Mouse (Mus musculus) kidney, embryonic 16.5 days (tissue): ENCODE measurements at regions not wholly inside any gene's neighbourhood (a gene's known extent, or its start where the extent isn't known, plus 50 kb on each side); places are given as distances from the start of the nearest gene placed in this dataset.
A peak's percentile ranks its signal among the peaks of the same experiment; 100 is the strongest.

Experiments used
- ATAC-seq: fragments of 200-750 bp; cut with Nextera tagmentation; 2 replicates; pipeline ENCODE4 v1.8.0; 2017; ENCODE audit warnings: moderate TSS enrichment; ENCODE audit not compliant: low FRiP score, low TSS enrichment
- H3K27ac ChIP-seq: fragments of 300-500 bp; sonication (generic); 2 replicates; pipeline ENCODE4 v1.5.1; 2014; ENCODE audit warnings: low read length
- H3K27me3 ChIP-seq: fragments of 300-500 bp; sonication (generic); 2 replicates; pipeline ENCODE4 v1.6.1; 2014; ENCODE audit warnings: low read length, control low read depth, mixed read lengths; ENCODE audit not compliant: insufficient read depth
- H3K36me3 ChIP-seq: fragments of 300-500 bp; sonication (generic); 2 replicates; pipeline ENCODE4 v1.6.1; 2014; ENCODE audit warnings: low read length, control low read depth, mixed read lengths; ENCODE audit not compliant: insufficient read depth
- H3K4me1 ChIP-seq: fragments of 300-500 bp; sonication (generic); 2 replicates; pipeline ENCODE4 v1.6.1; 2014; ENCODE audit warnings: low read length, control low read depth, mixed read lengths; ENCODE audit not compliant: insufficient read depth
- H3K4me2 ChIP-seq: fragments of 300-500 bp; sonication (generic); replicated peaks from 2 replicates; pipeline ENCODE4 v1.6.1; 2014; ENCODE audit warnings: low read depth, low read length
- H3K4me3 ChIP-seq: fragments of 300-500 bp; sonication (generic); 2 replicates; pipeline ENCODE4 v1.5.1; 2014; ENCODE audit warnings: mild to moderate bottlenecking, low read length
- H3K9ac ChIP-seq: fragments of 300-500 bp; sonication (generic); replicated peaks from 2 replicates; pipeline ENCODE4 v1.6.1; 2014; ENCODE audit warnings: low read length
- H3K9me3 ChIP-seq: fragments of 300-500 bp; sonication (generic); 2 replicates; pipeline ENCODE4 v1.6.1; 2016; ENCODE audit warnings: low read length, control low read depth
- WGBS: fragments of 180-500 bp; shearing (Covaris S2); extraction: QIAGEN DNeasy Blood & Tissue Kit; methylation state at CpG from one replicate; pipeline ENCODE4 v1.1.7; 2014; 5-methylcytosine and 5-hydroxymethylcytosine counted together

DNA sequence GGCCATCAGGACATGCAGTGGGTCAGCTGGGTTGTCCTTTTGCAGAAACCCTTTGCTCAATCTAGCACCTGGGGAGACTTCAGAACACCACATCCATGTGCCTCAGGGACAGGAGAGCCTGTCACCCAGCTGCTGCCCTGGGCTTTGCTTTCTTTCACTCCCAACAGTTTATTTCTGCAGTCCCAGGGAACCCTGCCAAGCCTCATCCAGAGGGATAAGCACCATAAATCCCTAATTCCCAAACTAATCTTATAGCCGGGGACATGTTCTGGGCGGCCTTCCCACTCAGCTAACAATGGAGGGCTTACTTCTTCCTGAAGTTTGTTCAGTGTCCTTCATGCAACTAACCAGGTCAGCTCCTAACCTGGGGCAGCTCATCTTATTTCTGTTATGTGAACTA, 325.0 kb upstream of the Gm5148 start:
- Histone ChIP-seq H3K27me3 (no peaks in the 10 kb centered on the region), H3K4me3 (no peak overlapping the region), H3K36me3 (no peaks in the 10 kb centered on the region), H3K4me1 (peaks cover 36% of the 10 kb centered on the region), H3K9ac (no peak overlapping the region), H3K27ac (peak overlapping the region; percentile 67; the same call in 1 of the 2 replicates), H3K4me2 (no peak overlapping the region), H3K9me3 (no peaks in the 10 kb centered on the region)
- ATAC-seq, result peak; percentile 13; the same call in 1 of the 2 replicates
- WGBS, result 34% methylated on average over 2 of the region's 2 CpGs

DNA sequence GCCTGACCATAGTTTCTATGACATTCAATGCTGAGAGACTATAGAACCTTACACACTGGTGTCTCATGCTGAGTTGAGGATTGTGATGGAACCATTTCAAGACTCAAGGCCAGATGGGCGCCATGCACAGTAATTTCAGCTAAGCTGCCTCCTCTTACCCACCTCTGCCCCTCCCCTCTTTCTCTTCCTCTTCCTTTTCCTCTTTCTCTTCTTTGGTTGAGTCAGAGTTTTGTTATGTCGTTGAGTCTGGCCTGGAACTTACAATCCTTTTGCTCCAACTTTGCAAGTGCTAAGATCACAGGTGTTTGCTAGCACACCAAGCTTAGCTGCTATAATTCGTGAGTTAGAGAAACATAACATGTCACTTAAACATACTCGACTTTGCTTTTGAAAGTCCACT, 323.2 kb upstream of the Gm5148 start:
- no peak for ATAC-seq
- H3K9ac ChIP-seq, result no peak overlapping the region
- no peaks in the 10 kb centered on the region; the same call in 1 of the 2 replicates for H3K27me3 ChIP-seq
- no peaks in the 10 kb centered on the region for H3K36me3 ChIP-seq
- no peak overlapping the region for H3K27ac ChIP-seq
- no peaks in the 10 kb centered on the region for H3K9me3 ChIP-seq
- 79% methylated on average over 4 of the region's 4 CpGs for WGBS
- H3K4me1 ChIP-seq, result peaks cover 45% of the 10 kb centered on the region
- H3K4me2 ChIP-seq, result no peak overlapping the region
- H3K4me3 ChIP-seq, result no peak overlapping the region

DNA sequence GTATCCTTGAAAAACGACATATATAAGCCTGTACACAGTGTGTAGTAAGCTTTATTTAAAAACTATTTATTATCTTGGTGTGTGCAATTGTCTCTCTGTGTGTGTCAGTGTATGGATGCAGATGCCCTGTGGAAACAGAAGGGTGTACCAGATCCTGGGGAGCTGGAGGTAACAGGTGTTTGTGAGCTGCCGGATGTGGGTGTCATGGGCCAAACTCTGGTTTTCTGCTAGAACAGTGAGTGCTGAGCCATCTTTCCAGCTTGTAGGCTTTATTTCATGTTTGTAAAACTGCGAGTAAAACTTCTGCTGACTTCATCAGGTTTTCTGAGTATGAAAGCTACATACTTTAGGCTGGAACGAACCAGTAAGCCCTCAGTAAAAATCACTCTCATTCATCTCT, 322.3 kb upstream of the Gm5148 start:
- Histone ChIP-seq H3K4me3 (no peak overlapping the region), H3K9me3 (no peaks in the 10 kb centered on the region)

DNA sequence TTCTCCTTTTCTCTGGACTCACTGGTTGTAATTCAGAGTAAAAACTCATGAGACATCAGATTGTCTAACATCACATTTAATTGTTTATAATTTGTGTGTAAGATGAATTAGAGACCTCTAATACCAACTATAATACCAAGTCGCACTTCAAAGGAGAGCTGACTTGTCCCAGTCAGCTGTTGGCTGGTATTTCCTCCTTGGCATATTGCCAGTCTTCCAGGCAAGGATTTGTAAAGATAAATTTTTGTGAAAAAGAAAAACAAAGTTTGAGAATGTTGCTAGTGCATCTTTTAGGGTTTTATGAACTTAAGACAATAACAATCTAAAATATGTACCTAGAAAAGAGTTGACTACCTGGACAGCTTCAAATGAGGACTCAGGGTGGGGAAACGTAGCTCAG, 321.7 kb upstream of the Gm5148 start:
- Histone ChIP-seq H3K4me3 (no peak overlapping the region), H3K9ac (no peak overlapping the region), H3K27ac (no peak overlapping the region), H3K36me3 (no peaks in the 10 kb centered on the region), H3K4me2 (no peak overlapping the region), H3K27me3 (no peaks in the 10 kb centered on the region; the same call in 1 of the 2 replicates), H3K9me3 (no peaks in the 10 kb centered on the region), H3K4me1 (peaks cover 42% of the 10 kb centered on the region)
- 69% methylated on average over 2 of the region's 2 CpGs for WGBS
- no peak for ATAC-seq

More for the DNA sequence above, 322.3 kb upstream of the Gm5148 start:
- Histone ChIP-seq H3K27me3 (no peaks in the 10 kb centered on the region; the same call in 1 of the 2 replicates), H3K9ac (no peak overlapping the region), H3K36me3 (no peaks in the 10 kb centered on the region), H3K27ac (no peak overlapping the region), H3K4me2 (no peak overlapping the region), H3K4me1 (peaks cover 47% of the 10 kb centered on the region)
- no peak for ATAC-seq
- 73% methylated on average over 4 of the region's 4 CpGs for WGBS

DNA sequence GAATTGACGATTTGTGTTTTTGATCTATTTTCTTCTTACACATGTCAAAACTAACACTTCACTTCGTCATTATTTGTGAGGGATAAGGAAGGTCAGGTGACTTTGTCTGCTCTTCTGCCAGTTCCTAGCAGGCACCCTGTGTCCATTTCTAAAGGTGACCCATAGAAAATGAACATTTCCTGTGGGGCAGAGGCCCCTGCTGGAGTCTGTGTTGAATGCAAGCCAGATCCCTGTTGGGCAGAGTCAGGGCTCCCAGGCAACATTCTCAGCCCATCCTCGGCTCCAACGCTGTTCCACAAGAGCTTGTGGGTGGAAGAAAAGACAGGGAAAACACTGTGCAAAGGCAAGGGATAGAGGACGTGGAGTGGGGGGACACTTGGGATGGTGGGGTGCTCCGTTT, 321.2 kb upstream of the Gm5148 start:
- no peak for ATAC-seq
- Histone ChIP-seq H3K4me2 (no peak overlapping the region), H3K27ac (no peak overlapping the region), H3K4me1 (peaks cover 40% of the 10 kb centered on the region), H3K9me3 (no peaks in the 10 kb centered on the region), H3K4me3 (no peak overlapping the region), H3K9ac (peak overlapping the region; percentile 22; the same call in 1 of the 2 replicates), H3K27me3 (no peaks in the 10 kb centered on the region; the same call in 1 of the 2 replicates), H3K36me3 (no peaks in the 10 kb centered on the region)
- WGBS, result 51% methylated on average over 6 of the region's 6 CpGs

DNA sequence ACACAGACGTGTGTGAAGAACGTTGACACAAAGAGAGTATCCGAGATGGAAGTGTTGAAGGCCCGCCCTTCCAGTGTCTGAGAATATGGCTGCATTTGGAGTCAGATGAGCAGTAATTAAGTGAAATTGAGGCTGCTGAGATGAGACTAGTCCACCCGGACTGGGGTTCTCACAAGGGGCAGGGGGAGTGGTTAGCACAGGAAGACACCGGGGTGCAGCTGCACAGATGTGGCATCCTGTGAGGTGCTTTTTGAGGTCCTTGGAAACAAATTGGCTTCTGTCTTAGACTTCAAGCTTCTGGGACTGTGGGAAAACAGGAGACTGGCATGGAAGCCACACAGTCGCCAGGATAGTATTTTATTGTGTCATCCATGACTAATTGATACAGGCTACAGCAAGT, 320.0 kb upstream of the Gm5148 start:
- Histone ChIP-seq H3K9ac (no peak overlapping the region), H3K4me3 (no peak overlapping the region), H3K27ac (no peak overlapping the region), H3K36me3 (no peaks in the 10 kb centered on the region), H3K4me1 (peaks cover 29% of the 10 kb centered on the region), H3K27me3 (no peaks in the 10 kb centered on the region; the same call in 1 of the 2 replicates), H3K4me2 (no peak overlapping the region), H3K9me3 (no peaks in the 10 kb centered on the region)
- 65% methylated on average over 7 of the region's 7 CpGs for WGBS
- ATAC-seq, result no peak

DNA sequence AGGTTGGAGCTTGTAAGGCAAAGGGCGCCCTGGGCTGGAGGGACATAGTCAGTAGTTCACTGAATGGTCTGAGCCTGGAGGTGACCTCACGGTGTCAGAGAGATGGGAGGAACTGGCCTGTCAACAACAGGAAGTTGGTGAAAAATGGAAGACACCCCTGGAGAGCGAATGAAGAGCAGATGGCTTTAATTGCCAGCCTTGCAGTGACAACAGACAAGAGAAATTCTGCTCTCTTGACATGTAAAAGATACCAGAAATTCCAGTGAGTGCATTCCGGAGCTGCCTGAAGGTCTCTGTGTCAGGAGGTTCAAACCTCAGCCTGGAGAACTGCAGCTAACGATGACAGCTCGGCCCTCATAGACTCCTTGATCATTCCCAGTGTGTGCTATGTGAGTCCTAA, 318.3 kb upstream of the Gm5148 start:
- 36% methylated on average over 6 of the region's 6 CpGs for WGBS
- Histone ChIP-seq H3K4me1 (peaks cover 20% of the 10 kb centered on the region), H3K27me3 (no peaks in the 10 kb centered on the region; the same call in 1 of the 2 replicates), H3K4me2 (no peak overlapping the region), H3K27ac (no peak overlapping the region), H3K36me3 (no peaks in the 10 kb centered on the region), H3K9ac (no peak overlapping the region), H3K9me3 (no peaks in the 10 kb centered on the region), H3K4me3 (no peak overlapping the region)
- ATAC-seq, result peak; percentile 66; the same call in 1 of the 2 replicates

DNA sequence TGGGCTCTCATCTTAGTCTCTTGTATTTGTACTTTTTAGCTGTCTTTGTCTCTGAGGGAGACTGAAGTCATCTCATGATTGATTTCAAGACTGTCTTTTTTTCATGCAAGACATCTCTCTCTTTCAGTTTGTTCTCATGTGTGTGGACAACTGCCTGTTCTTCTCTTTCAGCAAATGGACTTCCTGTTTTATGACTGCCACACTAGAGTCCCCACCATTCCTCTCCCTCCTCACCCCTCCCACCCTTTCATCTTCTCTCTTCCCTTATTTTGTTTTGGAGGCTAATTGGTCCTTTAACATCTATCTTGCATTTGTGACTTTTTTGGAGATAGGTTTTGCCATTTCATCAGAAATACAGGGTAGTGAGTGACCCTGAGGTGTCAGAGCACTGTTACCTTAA, 311.8 kb upstream of the Gm5148 start:
- H3K4me3 ChIP-seq, result no peak overlapping the region

DNA sequence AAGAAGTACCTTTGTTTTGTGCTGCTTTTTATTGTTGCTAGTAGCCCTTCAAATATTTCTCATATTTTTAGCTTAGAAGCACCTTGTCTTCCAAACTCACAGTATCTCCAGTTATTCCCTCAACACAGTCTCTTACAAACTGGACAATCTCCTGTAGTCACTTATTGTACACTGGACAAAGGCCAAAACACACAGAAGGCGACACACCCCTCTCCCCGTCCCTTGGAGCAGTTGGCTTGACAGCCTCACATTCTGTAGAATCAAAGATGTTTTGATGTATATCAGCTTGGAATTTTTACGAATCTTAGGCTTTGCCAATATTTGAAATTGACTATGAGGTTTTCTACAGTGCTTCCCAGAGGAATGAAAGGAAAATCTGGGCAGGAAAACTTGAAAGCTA, 309.8 kb upstream of the Gm5148 start:
- Histone ChIP-seq H3K27me3 (no peaks in the 10 kb centered on the region), H3K27ac (no peak overlapping the region), H3K9me3 (no peaks in the 10 kb centered on the region), H3K4me1 (no peaks in the 10 kb centered on the region), H3K4me2 (no peak overlapping the region), H3K4me3 (no peak overlapping the region), H3K36me3 (no peaks in the 10 kb centered on the region), H3K9ac (no peak overlapping the region)
- 48% methylated on average over 3 of the region's 3 CpGs for WGBS
- ATAC-seq, result no peak

More for the DNA sequence above, 311.8 kb upstream of the Gm5148 start:
- no peak for ATAC-seq
- no peaks in the 10 kb centered on the region for H3K36me3 ChIP-seq
- H3K9me3 ChIP-seq, result no peaks in the 10 kb centered on the region
- H3K27ac ChIP-seq, result no peak overlapping the region
- no peak overlapping the region for H3K9ac ChIP-seq
- H3K4me2 ChIP-seq, result no peak overlapping the region
- H3K4me1 ChIP-seq, result no peaks in the 10 kb centered on the region
- H3K27me3 ChIP-seq, result no peaks in the 10 kb centered on the region

DNA sequence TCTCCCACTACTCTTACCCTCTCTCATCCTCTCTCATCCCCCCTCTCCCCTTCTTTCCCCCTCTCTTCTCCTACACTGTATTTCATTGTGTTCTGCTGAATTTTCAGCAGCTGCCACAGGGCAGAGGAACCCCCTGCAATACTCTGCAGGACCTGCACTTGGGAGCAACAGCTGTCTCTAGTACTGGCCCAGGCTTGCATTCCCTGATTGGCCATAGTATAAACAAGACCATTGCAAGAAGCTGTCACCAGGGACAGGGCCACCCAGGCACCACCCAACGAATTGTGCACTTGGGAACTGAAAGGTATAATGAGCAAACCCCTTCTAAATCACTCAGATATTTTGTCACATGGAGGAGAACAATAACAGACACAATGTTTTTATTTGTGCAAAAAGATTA, 290.5 kb upstream of the Gm5148 start:
- 19% methylated on average over 1 of the region's 1 CpGs for WGBS
- Histone ChIP-seq H3K9me3 (peaks cover 7% of the 10 kb centered on the region), H3K9ac (no peak overlapping the region), H3K4me1 (peaks cover 15% of the 10 kb centered on the region), H3K36me3 (no peaks in the 10 kb centered on the region), H3K27me3 (no peaks in the 10 kb centered on the region), H3K27ac (no peak overlapping the region), H3K4me2 (no peak overlapping the region), H3K4me3 (no peak overlapping the region)
- peak; percentile 46; the same call in 1 of the 2 replicates for ATAC-seq
